Mouse (Mus musculus) ES-E14 (cell line): ENCODE measurements at regions not wholly inside any gene's neighbourhood (a gene's known extent, or its start where the extent isn't known, plus 50 kb on each side); places are given as distances from the start of the nearest gene placed in this dataset.
A peak's percentile ranks its signal among the peaks of the same experiment; 100 is the strongest.

ENCODE experiments used
- DNase-seq: peaks from one replicate; pipeline ENCODE4 v3.0.0-alpha.2; 2013; ENCODE audit warnings: low read depth, low spot score
- H3K27ac ChIP-seq: 2 replicates; pipeline ENCODE4 v1.5.1; 2012; ENCODE audit warnings: low read depth, mild to moderate bottlenecking, low read length, moderate library complexity, mixed read lengths; ENCODE audit not compliant: poor library complexity, insufficient read depth, severe bottlenecking
- H3K36me3 ChIP-seq: 2 replicates; pipeline ENCODE4 v1.6.1; 2012; ENCODE audit warnings: mild to moderate bottlenecking, low read length, moderate library complexity, mixed read lengths; ENCODE audit not compliant: control insufficient read depth, poor library complexity, insufficient read depth, severe bottlenecking
- H3K4me1 ChIP-seq, 2 experiments: fragments of 150-350 bp in 1 of 2; sonication (generic) in 1 of 2; 2 replicates each; pipeline ENCODE4 v1.6.1; 2012; ENCODE audit warnings: low read length in 2 of 2, mild to moderate bottlenecking in 1 of 2, mixed read lengths in 1 of 2; ENCODE audit not compliant: control insufficient read depth in 2 of 2, insufficient read depth in 2 of 2, poor library complexity in 1 of 2
- H3K4me3 ChIP-seq, 2 experiments: fragments of 150-350 bp in 1 of 2; sonication (generic) in 1 of 2; 2 replicates each; pipeline ENCODE4 v1.5.1; 2012; ENCODE audit warnings: low read length in 2 of 2, low read depth in 1 of 2, mild to moderate bottlenecking in 1 of 2, mixed read lengths in 1 of 2; ENCODE audit not compliant: insufficient read depth in 1 of 2, poor library complexity in 1 of 2, severe bottlenecking in 1 of 2
- H3K9ac ChIP-seq: 2 replicates; pipeline ENCODE4 v1.6.1; 2012; ENCODE audit warnings: low read depth, mild to moderate bottlenecking, low read length, mixed read lengths; ENCODE audit not compliant: poor library complexity, insufficient read depth, severe bottlenecking
- H3K9me3 ChIP-seq: fragments of 150-350 bp; sonication (generic); 2 replicates; pipeline ENCODE4 v1.6.1; 2012; ENCODE audit warnings: low read depth, mild to moderate bottlenecking, low read length; ENCODE audit not compliant: control insufficient read depth, insufficient read depth
- CHD2 ChIP-seq: IDR thresholded peaks from 2 replicates; pipeline ENCODE4 v1.6.1; 2014; ENCODE audit warnings: mild to moderate bottlenecking, low read depth, low read length, inconsistent platforms
- HCFC1 ChIP-seq: IDR thresholded peaks from 2 replicates; pipeline ENCODE4 v1.6.1; 2012; ENCODE audit warnings: low read length, inconsistent platforms, borderline replicate concordance; ENCODE audit not compliant: insufficient read depth
- MAFK ChIP-seq: IDR thresholded peaks from 2 replicates; pipeline ENCODE4 v1.6.1; 2014; ENCODE audit warnings: mild to moderate bottlenecking, low read depth, low read length, inconsistent platforms; ENCODE audit not compliant: insufficient read depth
- ZC3H11A ChIP-seq: IDR thresholded peaks from 2 replicates; pipeline ENCODE4 v1.6.1; 2012; ENCODE audit warnings: low read depth, mild to moderate bottlenecking, inconsistent platforms, low read length, borderline replicate concordance
- ZNF384 ChIP-seq: IDR thresholded peaks from 2 replicates; pipeline ENCODE4 v1.6.1; 2012; ENCODE audit warnings: low read depth, low read length, inconsistent platforms
- in situ Hi-C, 2 experiments: fragments of 600-800 bp; cut with MboI; formaldehyde crosslinking; loops; one replicate each; pipeline ENCODE4 v1.15.1; 2025; ENCODE audit warnings: low sequenced_read_pairs in 2 of 2, inconsistent platforms in 1 of 2; ENCODE audit not compliant: unreplicated experiment in 2 of 2

GRCm38 (mm10) chr13:80798863-80799817, 84.0 kb upstream of the Arrdc3 start:
- in situ Hi-C loops = no loop called here
- TF ChIP-seq ZC3H11A (no peak), ZNF384 (no peak), HCFC1 (no peak), CHD2 (no peak), MAFK (no peak)
- Histone ChIP-seq H3K36me3 (no peaks in the 10 kb centered on the region), H3K27ac (no peak overlapping the region), H3K4me1 (no peaks in the 10 kb centered on the region), H3K9ac (no peak overlapping the region), H3K4me3 (no peak overlapping the region), H3K9me3 (no peaks in the 10 kb centered on the region)
- DNase-seq = no peak

GRCm38 (mm10) chr13:80806172-80806571, 77.0 kb upstream of the Arrdc3 start:
- H3K9ac ChIP-seq = no peak overlapping the region
- in situ Hi-C loops = no loop called here
- peak; percentile 61 for DNase-seq
- TF ChIP-seq MAFK (peak; percentile 89), CHD2 (no peak), ZC3H11A (0 out of 2 replicates have a peak, but pooled peaks have one; percentile 17), ZNF384 (no peak)
- H3K27ac ChIP-seq = no peak overlapping the region
- H3K4me1 ChIP-seq = no peaks in the 10 kb centered on the region
- no peaks in the 10 kb centered on the region for H3K36me3 ChIP-seq
- H3K9me3 ChIP-seq = no peaks in the 10 kb centered on the region
- H3K4me3 ChIP-seq = no peak overlapping the region

- DNase-seq = no peak
- in situ Hi-C loops = no loop called here
- Histone ChIP-seq H3K27ac (no peak overlapping the region), H3K9me3 (no peaks in the 10 kb centered on the region), H3K4me1 (no peaks in the 10 kb centered on the region), H3K4me3 (no peak overlapping the region), H3K9ac (no peak overlapping the region), H3K36me3 (no peaks in the 10 kb centered on the region)
- TF ChIP-seq MAFK (no peak), ZNF384 (no peak), CHD2 (no peak), HCFC1 (no peak), ZC3H11A (no peak)
Measured at GRCm38 (mm10) chr13:80827037-80827471, 56.1 kb upstream of the Arrdc3 start.
